Mouse (Mus musculus) ES-E14 (cell line): Measurements from ENCODE around the gene Sowahb.

ENCODE experiments used
- CHD2 ChIP-seq: IDR thresholded peaks from 2 replicates; pipeline ENCODE4 v1.6.1; 2014; ENCODE audit warnings: mild to moderate bottlenecking, low read depth, low read length, inconsistent platforms
- HCFC1 ChIP-seq: IDR thresholded peaks from 2 replicates; pipeline ENCODE4 v1.6.1; 2012; ENCODE audit warnings: low read length, inconsistent platforms, borderline replicate concordance; ENCODE audit not compliant: insufficient read depth
- ZC3H11A ChIP-seq: IDR thresholded peaks from 2 replicates; pipeline ENCODE4 v1.6.1; 2012; ENCODE audit warnings: low read depth, mild to moderate bottlenecking, inconsistent platforms, low read length, borderline replicate concordance

DNA sequence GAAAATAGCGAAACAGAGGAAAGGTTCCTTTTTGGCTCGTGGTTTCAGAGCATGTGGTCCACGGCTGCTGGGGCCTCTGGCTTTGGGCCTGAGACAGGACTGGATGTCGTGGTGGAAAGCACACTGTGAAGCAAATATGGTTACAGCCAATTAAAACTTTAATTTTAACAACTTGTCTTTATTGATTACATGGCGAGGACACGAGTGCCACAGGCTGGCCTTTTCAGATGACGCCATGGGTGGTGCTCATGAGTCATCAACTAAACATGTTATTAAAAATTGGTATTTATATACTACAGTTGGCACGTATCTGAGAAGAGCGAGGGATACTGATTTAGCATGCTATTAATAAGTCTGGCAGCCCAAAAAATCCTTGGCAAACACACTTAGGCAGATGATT lies 7.1 kb upstream of the Sowahb start:
- TF ChIP-seq HCFC1 (no peak), CHD2 (no peak), ZC3H11A (no peak)
